Mouse (Mus musculus) frontal cortex, postnatal 10 days (tissue): ENCODE measurements at regions not wholly inside any gene's neighbourhood (a gene's known extent, or its start where the extent isn't known, plus 50 kb on each side); places are given as distances from the start of the nearest gene placed in this dataset.

ENCODE experiments used
- DNase-seq, 2 experiments: peaks; one replicate each; pipeline ENCODE4 v3.0.0; 2022; ENCODE audit warnings: low spot score in 2 of 2, mixed read lengths in 1 of 2

GRCm38 (mm10) chr13:57365096-57365495, 469.3 kb upstream of the Trpc7 start:
- DNase-seq, result no peak

- DNase-seq, result no peak
Measured at GRCm38 (mm10) chr13:57364396-57364795, 468.6 kb upstream of the Trpc7 start.

- no peak for DNase-seq
Measured at GRCm38 (mm10) chr13:57362563-57362962, 466.8 kb upstream of the Trpc7 start.

- no peak for DNase-seq
Measured at GRCm38 (mm10) chr13:57361286-57361685, 465.5 kb upstream of the Trpc7 start.

- DNase-seq, result no peak
Measured at GRCm38 (mm10) chr13:57354606-57355005, 458.8 kb upstream of the Trpc7 start.

- no peak for DNase-seq
Measured at GRCm38 (mm10) chr13:57353976-57354375, 458.2 kb upstream of the Trpc7 start.

GRCm38 (mm10) chr13:57350828-57351227, 455.0 kb upstream of the Trpc7 start:
- DNase-seq, result no peak

- DNase-seq, result no peak
Measured at GRCm38 (mm10) chr13:57338676-57339075, 442.9 kb upstream of the Trpc7 start.

- DNase-seq, result no peak
Measured at GRCm38 (mm10) chr13:57336596-57336995, 440.8 kb upstream of the Trpc7 start.

GRCm38 (mm10) chr13:57332976-57333375, 437.2 kb upstream of the Trpc7 start:
- DNase-seq, result no peak

- no peak for DNase-seq
Measured at GRCm38 (mm10) chr13:57331868-57332267, 436.1 kb upstream of the Trpc7 start.

GRCm38 (mm10) chr13:57325306-57325925, 429.6 kb upstream of the Trpc7 start:
- no peak for DNase-seq

- no peak for DNase-seq
Measured at GRCm38 (mm10) chr13:57316211-57317005, 420.6 kb upstream of the Trpc7 start.

GRCm38 (mm10) chr13:57314512-57314911, 418.7 kb upstream of the Trpc7 start:
- DNase-seq, result no peak

GRCm38 (mm10) chr13:57313731-57314130, 417.9 kb upstream of the Trpc7 start:
- no peak for DNase-seq

- no peak for DNase-seq
Measured at GRCm38 (mm10) chr13:57311235-57311634, 415.4 kb upstream of the Trpc7 start.

GRCm38 (mm10) chr13:57309618-57310017, 413.8 kb upstream of the Trpc7 start:
- no peak for DNase-seq

- DNase-seq, result no peak
Measured at GRCm38 (mm10) chr13:57307971-57308903, 412.4 kb upstream of the Trpc7 start.

- no peak for DNase-seq
Measured at GRCm38 (mm10) chr13:57305586-57305985, 409.8 kb upstream of the Trpc7 start.

GRCm38 (mm10) chr13:57303805-57304204, 408.0 kb upstream of the Trpc7 start:
- no peak for DNase-seq

GRCm38 (mm10) chr13:57291737-57292490, 396.1 kb upstream of the Trpc7 start:
- no peak for DNase-seq
